27 mouse cellular contexts compared by ENCODE assay signal in the genomic region with DNA sequence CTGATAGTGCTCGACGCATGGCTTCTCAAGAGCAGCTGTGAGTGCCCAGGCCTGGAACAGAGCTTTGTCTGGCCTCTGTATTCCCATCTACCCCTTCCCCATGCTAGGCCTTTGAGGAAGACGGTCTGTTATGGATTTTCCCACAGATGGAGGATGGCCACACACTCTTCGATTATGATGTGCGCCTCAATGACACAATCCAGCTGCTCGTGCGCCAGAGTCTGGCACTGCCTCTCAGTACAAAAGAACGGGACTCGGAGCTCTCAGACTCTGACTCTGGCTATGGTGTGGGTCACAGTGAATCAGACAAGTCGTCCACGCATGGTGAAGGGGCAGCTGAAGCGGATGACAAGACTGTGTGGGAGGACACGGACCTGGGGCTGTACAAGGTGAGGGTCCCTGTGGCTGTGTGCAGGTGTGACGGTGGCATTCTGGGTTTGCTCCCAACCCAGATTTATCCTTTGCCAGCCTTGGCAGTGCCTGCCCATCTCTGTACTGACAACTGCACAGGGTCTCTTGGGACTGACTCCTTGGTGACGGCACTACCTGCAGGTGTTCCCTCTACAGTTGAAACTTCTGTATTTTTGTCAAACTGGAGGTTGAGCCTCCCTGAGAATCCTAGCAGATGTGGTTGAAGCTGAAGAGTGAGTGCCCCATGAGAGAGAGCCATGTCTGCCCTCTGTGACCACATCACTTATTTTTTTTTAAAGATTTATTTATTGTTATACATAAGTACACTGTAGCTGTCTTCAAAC. TPM values are rescaled to one million over a fixed set of nuclear protein-coding genes. Genes with fewer than 3 reads are reported as not detected.
DNase-seq lines count a peak whose midpoint lies in the region; ATAC-seq and TF ChIP-seq lines count a peak whose summit lies in the region.
"Had no signal": no experiment of that assay in that cellular context is flagged by ENCODE, and none has a peak within 500 bp of the region (broad histone marks: within the 10 kb centered on the region; RNA-seq: fewer than 3 reads in every experiment).

No protein-coding gene starts in this region.

- H3K36me3 ChIP-seq in kidney, embryonic 16.5 days (ENCODE audit: insufficient read depth, low read length): peaks cover 76% of the 10 kb centered on the region
- H3K36me3 ChIP-seq in CH12.LX (replicated peaks in 1 of 2; ENCODE audit: control insufficient read depth in 1 of 2, insufficient read depth in 1 of 2, low read length in 1 of 2): peaks cover 80 to 94% of the 10 kb centered on the region in 2 experiments
- H3K36me3 ChIP-seq in embryonic facial prominence, embryonic 13.5 days: peaks cover 83% of the 10 kb centered on the region
- H3K36me3 ChIP-seq in splenic B cell, adult 2 months (ENCODE audit: control insufficient read depth, insufficient read depth, low read length, poor library complexity, severe bottlenecking): no peaks in the 10 kb centered on the region
- H3K36me3 ChIP-seq: hindbrain, embryonic 15.5 days had no signal

- no peak for TF ChIP-seq CTCF in CH12.LX (conservative IDR thresholded peaks at IDR 0.05 in 1 of 2, IDR thresholded peaks at IDR 0.05 in 1 of 2; ENCODE audit: low read depth in 2 of 2, low read length in 2 of 2)

- no peak overlapping the region for H3K4me2 ChIP-seq in kidney, embryonic 16.5 days (replicated peaks; ENCODE audit: low read depth, low read length)
- H3K4me2 ChIP-seq in CH12.LX (ENCODE audit: insufficient read depth, low read depth, poor library complexity, severe bottlenecking): no peak overlapping the region
- H3K4me2 ChIP-seq in embryonic facial prominence, embryonic 13.5 days: no peak overlapping the region
- H3K4me2 ChIP-seq: hindbrain, embryonic 15.5 days; liver, embryonic 12.5 days; midbrain, embryonic 12.5 days; neural tube, embryonic 12.5 days had no signal

- H3K4me1 ChIP-seq in kidney, embryonic 16.5 days (ENCODE audit: insufficient read depth, low read length): peaks cover 46% of the 10 kb centered on the region
- H3K4me1 ChIP-seq in CH12.LX (ENCODE audit: control insufficient read depth in 1 of 2, insufficient read depth in 2 of 2): peaks cover 20 to 58% of the 10 kb centered on the region in 2 experiments
- peaks cover 36% of the 10 kb centered on the region for H3K4me1 ChIP-seq in embryonic facial prominence, embryonic 13.5 days

- no peak for TF ChIP-seq RAD21 in CH12.LX (IDR thresholded peaks at IDR 0.05; ENCODE audit: low read depth, low read length)

- H3K4me3 ChIP-seq in kidney, embryonic 16.5 days (ENCODE audit: low read length): no peak overlapping the region
- no peak overlapping the region for H3K4me3 ChIP-seq in CH12.LX (replicated peaks in 1 of 3; ENCODE audit: low read depth in 2 of 3, low read length in 2 of 3, poor library complexity in 1 of 3)
- no peak overlapping the region for H3K4me3 ChIP-seq in embryonic facial prominence, embryonic 13.5 days
- H3K4me3 ChIP-seq: hindbrain, embryonic 15.5 days; liver, embryonic 12.5 days; midbrain, embryonic 12.5 days; neural tube, embryonic 12.5 days had no signal

- in situ Hi-C loops in CH12.LX (cut with MboI; ENCODE audit: low pct_ligation_motif_present, low pct_unique_long_range_greater_than_20kb, low sequenced_read_pairs): no loop called here

- H3K79me2 ChIP-seq in CH12.LX (replicated peaks; ENCODE audit: control insufficient read depth, extremely low read depth, insufficient read depth, poor library complexity, severe bottlenecking): peaks cover 52% of the 10 kb centered on the region

- H3K9me3 ChIP-seq in kidney, embryonic 16.5 days (ENCODE audit: low read length): no peaks in the 10 kb centered on the region
- no peaks in the 10 kb centered on the region for H3K9me3 ChIP-seq in CH12.LX (replicated peaks; ENCODE audit: low read length)
- H3K9me3 ChIP-seq in embryonic facial prominence, embryonic 13.5 days: no peaks in the 10 kb centered on the region
- H3K9me3 ChIP-seq: hindbrain, embryonic 15.5 days; liver, embryonic 12.5 days; midbrain, embryonic 12.5 days; neural tube, embryonic 12.5 days had no signal

- TF ChIP-seq EP300 in CH12.LX (IDR thresholded peaks at IDR 0.05; ENCODE audit: low read length): peak; percentile 41; the same call in 1 of the 2 replicates

- WGBS in kidney, embryonic 16.5 days: 75% methylated on average over 15 of the region's 15 CpGs
- WGBS in embryonic facial prominence, embryonic 13.5 days: 87% methylated on average over 15 of the region's 15 CpGs

- no peak overlapping the region for H3K9ac ChIP-seq in kidney, embryonic 16.5 days (replicated peaks; ENCODE audit: low read length)
- H3K9ac ChIP-seq in CH12.LX (ENCODE audit: insufficient read depth, low read depth): no peak overlapping the region
- H3K9ac ChIP-seq in embryonic facial prominence, embryonic 13.5 days: no peak overlapping the region
- H3K9ac ChIP-seq: hindbrain, embryonic 15.5 days; liver, embryonic 12.5 days; neural tube, embryonic 12.5 days had no signal

- no peak for DNase-seq in kidney, adult 18-20 months
- peak; percentile 64 for DNase-seq in CH12.LX (ENCODE audit: extremely low read depth)
- DNase-seq in splenic B cell, adult 2 months (ENCODE audit: low read depth, low spot score): peak; percentile 66
- DNase-seq in adrenal gland, postnatal 4 days (ENCODE audit: low spot score in 2 of 2): no peak
- DNase-seq in gastrocnemius, adult 18-20 months (ENCODE audit: low spot score): no peak
- DNase-seq: adrenal gland, adult 2 months; cerebellum, adult 9-10 months; heart, adult 11 months; heart, postnatal 36 days; kidney, postnatal 36 days; left cerebral cortex, postnatal 4 days; thymus, adult 18-20 months; thymus, postnatal 4 days had no signal

- no peaks in the 10 kb centered on the region for H3K27me3 ChIP-seq in kidney, embryonic 16.5 days (ENCODE audit: insufficient read depth, low read length)
- H3K27me3 ChIP-seq in CH12.LX (replicated peaks): no peaks in the 10 kb centered on the region
- H3K27me3 ChIP-seq in embryonic facial prominence, embryonic 13.5 days: no peaks in the 10 kb centered on the region
- H3K27me3 ChIP-seq in splenic B cell, adult 2 months (ENCODE audit: control insufficient read depth, insufficient read depth, low read length, poor library complexity, severe bottlenecking): no peaks in the 10 kb centered on the region
- H3K27me3 ChIP-seq: hindbrain, embryonic 15.5 days; liver, embryonic 12.5 days; midbrain, embryonic 12.5 days; neural tube, embryonic 12.5 days had no signal

- no peak for TF ChIP-seq POLR2A in CH12.LX (IDR thresholded peaks at IDR 0.05; ENCODE audit: low read depth, low read length)

- dilution Hi-C loops in CH12.LX (cut with MboI; ENCODE audit: extremely low pct_ligation_motif_present, extremely low pct_unique_long_range_greater_than_20kb, low sequenced_read_pairs): no loop called here

- peak overlapping the region; percentile 87 for H3K27ac ChIP-seq in kidney, embryonic 16.5 days (ENCODE audit: low read length)
- H3K27ac ChIP-seq in CH12.LX (ENCODE audit: insufficient read depth, low read depth): 0 out of 2 replicates have a peak overlapping the region, but pooled peaks have one; percentile 28
- H3K27ac ChIP-seq in embryonic facial prominence, embryonic 13.5 days: peak overlapping the region; percentile 55; the same call in 1 of the 2 replicates
- H3K27ac ChIP-seq: hindbrain, embryonic 15.5 days; liver, embryonic 12.5 days; midbrain, embryonic 12.5 days; neural tube, embryonic 12.5 days had no signal

- no peak for ATAC-seq in kidney, embryonic 16.5 days (ENCODE audit: low FRiP score, low TSS enrichment)
- no peak for ATAC-seq in embryonic facial prominence, embryonic 13.5 days (ENCODE audit: insufficient number of reproducible peaks, insufficient read depth, low FRiP score, low TSS enrichment, low read depth)
- ATAC-seq: intestine, postnatal 0 days; liver, embryonic 12.5 days had no signal

RNA-seq across cellular contexts. Expression of a gene that starts 6.2 kb away (rescaled TPM):
- polyA plus RNA-seq in kidney, embryonic 16.5 days (2015; fragmentation: Nextera tagmentation; extraction: Ambion mirVana): 170 and 179 TPM in 2 replicates
- total RNA-seq in CH12.LX (2012; rRNA removed) (220 and 249 TPM in 2 replicates), CH12.LX (2014; rRNA removed) (144 and 161 TPM in 2 replicates)
- 184 and 249 TPM in 2 replicates for polyA plus RNA-seq in CH12.LX (2012; ENCODE audit: insufficient read length, low read depth)
- 135 and 143 TPM in 2 replicates for polyA plus RNA-seq in embryonic facial prominence, embryonic 13.5 days (2015; fragmentation: Nextera tagmentation; extraction: Ambion mirVana)
- 10 to 100 TPM; 49.3 to 61.2 TPM for total RNA-seq in adrenal gland, postnatal 4 days (2021)
- total RNA-seq in gastrocnemius, adult 18-20 months (2021): under 1 TPM; 0.19 to 0.23 TPM

RNA-seq across cellular contexts. Expression of a gene that starts 9.3 kb away (rescaled TPM):
- not detected in 2 replicates for polyA plus RNA-seq in kidney, embryonic 16.5 days (2015; fragmentation: Nextera tagmentation; extraction: Ambion mirVana)
- total RNA-seq in CH12.LX (2012; rRNA removed) (not detected in 2 replicates), CH12.LX (2014; rRNA removed) (not detected in 2 replicates)
- polyA plus RNA-seq in CH12.LX (2012; ENCODE audit: insufficient read length, low read depth): 0.23 TPM in 1 of 2 replicates, not detected in the other
- not detected in 2 replicates for polyA plus RNA-seq in embryonic facial prominence, embryonic 13.5 days (2015; fragmentation: Nextera tagmentation; extraction: Ambion mirVana)
- total RNA-seq in adrenal gland, postnatal 4 days (2021): not detected
- total RNA-seq in gastrocnemius, adult 18-20 months (2021): not detected
- total RNA-seq: adrenal gland, adult 2 months; common myeloid progenitor, adult 5-6 weeks; gastrocnemius, adult 8-10 months; heart, postnatal 36 days; left cerebral cortex, adult 18-20 months; left cerebral cortex, postnatal 4 days; megakaryocyte progenitor cell, adult 5-6 weeks had no signal
- polyA plus RNA-seq: adrenal gland, adult 2 months; C2C12; embryonic facial prominence, embryonic 14.5 days; heart, embryonic 14.5 days; hindbrain, embryonic 15.5 days; intestine, postnatal 0 days; liver, embryonic 12.5 days; midbrain, embryonic 12.5 days; neural tube, embryonic 12.5 days had no signal

RNA-seq across cellular contexts. Expression of a gene that starts 16.5 kb away (rescaled TPM):
- polyA plus RNA-seq in kidney, embryonic 16.5 days (2015; fragmentation: Nextera tagmentation; extraction: Ambion mirVana): 37.7 and 39.1 TPM in 2 replicates
- total RNA-seq in CH12.LX (2012; rRNA removed): 12.5 and 19.5 TPM in 2 replicates
- total RNA-seq in CH12.LX (2014; rRNA removed): 9.8 and 12.3 TPM in 2 replicates
- 10.5 and 14.2 TPM in 2 replicates for polyA plus RNA-seq in CH12.LX (2012; ENCODE audit: insufficient read length, low read depth)
- polyA plus RNA-seq in embryonic facial prominence, embryonic 13.5 days (2015; fragmentation: Nextera tagmentation; extraction: Ambion mirVana): 36.5 and 36.9 TPM in 2 replicates
- 10 to 100 TPM; 50.1 to 54.1 TPM for total RNA-seq in adrenal gland, postnatal 4 days (2021)
- 10 to 100 TPM; 20.1 to 23.1 TPM for total RNA-seq in gastrocnemius, adult 18-20 months (2021)

RNA-seq across cellular contexts. Expression of a gene that starts 16.7 kb away (rescaled TPM):
- 87.5 and 106 TPM in 2 replicates for polyA plus RNA-seq in kidney, embryonic 16.5 days (2015; fragmentation: Nextera tagmentation; extraction: Ambion mirVana)
- total RNA-seq in CH12.LX (2012; rRNA removed) (18.8 and 23.3 TPM in 2 replicates), CH12.LX (2014; rRNA removed) (17.0 and 17.3 TPM in 2 replicates)
- polyA plus RNA-seq in CH12.LX (2012; ENCODE audit: insufficient read length, low read depth): 17.9 and 18.5 TPM in 2 replicates
- polyA plus RNA-seq in embryonic facial prominence, embryonic 13.5 days (2015; fragmentation: Nextera tagmentation; extraction: Ambion mirVana): 65.8 and 83.2 TPM in 2 replicates
- 10 to 100 TPM; 83.2 to 87.5 TPM for total RNA-seq in adrenal gland, postnatal 4 days (2021)
- total RNA-seq in gastrocnemius, adult 18-20 months (2021): 10 to 100 TPM; 32.4 to 50.3 TPM

RNA-seq across cellular contexts. Expression of a gene that starts 32.8 kb away (rescaled TPM):
- 7.3 and 10.3 TPM in 2 replicates for polyA plus RNA-seq in kidney, embryonic 16.5 days (2015; fragmentation: Nextera tagmentation; extraction: Ambion mirVana)
- total RNA-seq in CH12.LX (2012; rRNA removed) (15.9 and 17.6 TPM in 2 replicates), CH12.LX (2014; rRNA removed) (4.5 and 6.4 TPM in 2 replicates)
- 14.6 and 18.6 TPM in 2 replicates for polyA plus RNA-seq in CH12.LX (2012; ENCODE audit: insufficient read length, low read depth)
- 4.1 and 4.3 TPM in 2 replicates for polyA plus RNA-seq in embryonic facial prominence, embryonic 13.5 days (2015; fragmentation: Nextera tagmentation; extraction: Ambion mirVana)
- total RNA-seq in adrenal gland, postnatal 4 days (2021): 10 to 100 TPM; 21.0 to 22.2 TPM
- total RNA-seq in gastrocnemius, adult 18-20 months (2021): 1 to 10 TPM; 2.0 to 2.5 TPM

Comparison
In these comparisons a context has a peak if more than half of its experiments do, and no peak if none do; other contexts are left out.
1. H3K27ac ChIP-seq: peak in every context shown above with its lines; median percentile 87 in kidney, embryonic 16.5 days; 55 in embryonic facial prominence, embryonic 13.5 days; 28 in CH12.LX.
2. DNase-seq: peak in CH12.LX (single experiment) and splenic B cell, adult 2 months (single experiment); none in kidney, adult 18-20 months (single experiment), adrenal gland, postnatal 4 days (0 of 2) and gastrocnemius, adult 18-20 months (single experiment).
3. RNA of a gene that starts 6.2 kb away (total RNA-seq): 144 to 249 TPM in CH12.LX and 49.3 to 61.2 TPM in adrenal gland, postnatal 4 days; 0.19 to 0.23 TPM in gastrocnemius, adult 18-20 months; every median in the first group is over 10 times any median in the second.